Comparison of ENCODE assay signal across 16 mouse cellular contexts in genomic region chr19:44544372-44544771, GRCm38 (mm10). TPM values are rescaled to one million over a fixed set of nuclear protein-coding genes. Genes with fewer than 3 reads are reported as not detected.
A peak's percentile ranks its signal among the peaks of the same experiment; 100 is the strongest.
DNase-seq lines count a peak whose midpoint lies in the region; ATAC-seq and TF ChIP-seq lines count a peak whose summit lies in the region.
"Had no signal": no experiment of that assay in that cellular context is flagged by ENCODE, and none has a peak within 500 bp of the region (broad histone marks: within the 10 kb centered on the region; RNA-seq: fewer than 3 reads in every experiment).

No protein-coding gene starts in this region.

- H3K4me3 ChIP-seq in heart, postnatal 0 days (ENCODE audit: low read depth, low read length): 0 out of 2 replicates have a peak overlapping the region, but pooled peaks have one; percentile 56
- H3K4me3 ChIP-seq in embryonic facial prominence, embryonic 14.5 days (ENCODE audit: low read depth, low read length): no peak overlapping the region
- no peak overlapping the region for H3K4me3 ChIP-seq in liver, embryonic 14.5 days (ENCODE audit: insufficient read depth in 1 of 2, low read depth in 2 of 2, low read length in 2 of 2)
- H3K4me3 ChIP-seq: forebrain, embryonic 12.5 days; left cerebral cortex, adult 2 months had no signal

- no peak overlapping the region for H3K9ac ChIP-seq in heart, postnatal 0 days (replicated peaks; ENCODE audit: low read depth, low read length)
- no peak overlapping the region for H3K9ac ChIP-seq in embryonic facial prominence, embryonic 14.5 days (ENCODE audit: low read depth, low read length)
- H3K9ac ChIP-seq in liver, embryonic 14.5 days (replicated peaks): no peak overlapping the region
- H3K9ac ChIP-seq: forebrain, embryonic 12.5 days had no signal

- WGBS in heart, postnatal 0 days: 64% methylated on average over 10 of the region's 10 CpGs
- WGBS in embryonic facial prominence, embryonic 14.5 days: 53% methylated on average over 10 of the region's 10 CpGs
- WGBS in liver, embryonic 14.5 days (ENCODE audit: insufficient replicate concordance): 57% methylated on average over 10 of the region's 10 CpGs

- ATAC-seq in heart, postnatal 0 days (ENCODE audit: insufficient read depth, low read depth): no peak
- peak; percentile 6; the same call in 1 of the 2 replicates for ATAC-seq in common myeloid progenitor, adult 5-6 weeks (replicated peaks; ENCODE audit: low read depth, poor library complexity, severe bottlenecking)
- ATAC-seq in embryonic facial prominence, embryonic 14.5 days (ENCODE audit: low read depth): no peak
- no peak for ATAC-seq in liver, embryonic 14.5 days (ENCODE audit: insufficient read depth)
- ATAC-seq: midbrain, embryonic 16.5 days had no signal

- no peak for DNase-seq in heart, postnatal 0 days (ENCODE audit: low spot score)
- DNase-seq in heart, postnatal 4 days: no peak
- no peak for DNase-seq in embryonic facial prominence, embryonic 14.5 days (ENCODE audit: low spot score)
- DNase-seq in liver, embryonic 14.5 days (ENCODE audit: low read depth in 3 of 3, low spot score in 3 of 3): no peak
- DNase-seq in ovary, adult 18-20 months (ENCODE audit: low spot score): no peak
- no peak for DNase-seq in thymus, postnatal 25 days

- no peaks in the 10 kb centered on the region for H3K4me1 ChIP-seq in heart, postnatal 0 days (ENCODE audit: control insufficient read depth, insufficient read depth)
- no peaks in the 10 kb centered on the region for H3K4me1 ChIP-seq in embryonic facial prominence, embryonic 14.5 days (ENCODE audit: control insufficient read depth, insufficient read depth, low read length)
- no peaks in the 10 kb centered on the region for H3K4me1 ChIP-seq in liver, embryonic 14.5 days (replicated peaks; ENCODE audit: control insufficient read depth in 2 of 2, insufficient read depth in 2 of 2, low read length in 1 of 2)

- TF ChIP-seq CTCF in heart, postnatal 0 days (IDR thresholded peaks at IDR 0.05; ENCODE audit: low read depth): no peak
- TF ChIP-seq CTCF in liver, embryonic 14.5 days (IDR thresholded peaks at IDR 0.05; ENCODE audit: low read depth): no peak

- H3K27me3 ChIP-seq in heart, postnatal 0 days (ENCODE audit: control insufficient read depth, insufficient read depth, low read length): no peaks in the 10 kb centered on the region
- H3K27me3 ChIP-seq in embryonic facial prominence, embryonic 14.5 days (replicated peaks; ENCODE audit: control insufficient read depth, insufficient read depth, low read length): peaks cover 17% of the 10 kb centered on the region
- H3K27me3 ChIP-seq in liver, embryonic 14.5 days (ENCODE audit: control insufficient read depth, insufficient read depth, low read length): no peaks in the 10 kb centered on the region

- H3K27ac ChIP-seq in heart, postnatal 0 days (ENCODE audit: low read depth): no peak overlapping the region
- no peak overlapping the region for H3K27ac ChIP-seq in embryonic facial prominence, embryonic 14.5 days (replicated peaks; ENCODE audit: low read depth, low read length)
- no peak overlapping the region for H3K27ac ChIP-seq in liver, embryonic 14.5 days
- H3K27ac ChIP-seq: forebrain, embryonic 12.5 days; layer of hippocampus, adult 2 months; left cerebral cortex, adult 2 months had no signal

- TF ChIP-seq EP300 in heart, postnatal 0 days (IDR thresholded peaks at IDR 0.05; ENCODE audit: low read depth): no peak
- no peak for TF ChIP-seq EP300 in liver, embryonic 14.5 days (IDR thresholded peaks at IDR 0.05; ENCODE audit: low read depth)

- 0 out of 2 replicates have a peak, but pooled peaks cover 9% of the 10 kb centered on the region for H3K9me3 ChIP-seq in heart, postnatal 0 days (replicated peaks; ENCODE audit: control insufficient read depth, low read length)
- H3K9me3 ChIP-seq in embryonic facial prominence, embryonic 14.5 days (ENCODE audit: control insufficient read depth, low read length): no peaks in the 10 kb centered on the region
- no peaks in the 10 kb centered on the region for H3K9me3 ChIP-seq in liver, embryonic 14.5 days (ENCODE audit: control insufficient read depth, low read length)

- peaks cover 19% of the 10 kb centered on the region for H3K36me3 ChIP-seq in heart, postnatal 0 days (replicated peaks; ENCODE audit: control insufficient read depth, insufficient read depth, low read length)
- H3K36me3 ChIP-seq in embryonic facial prominence, embryonic 14.5 days (ENCODE audit: control insufficient read depth, insufficient read depth, low read length): peaks cover 17% of the 10 kb centered on the region
- peaks cover 5% of the 10 kb centered on the region for H3K36me3 ChIP-seq in liver, embryonic 14.5 days (replicated peaks; ENCODE audit: control insufficient read depth, insufficient read depth, low read depth)

- H3K4me2 ChIP-seq in heart, postnatal 0 days (ENCODE audit: low read depth, low read length): 0 out of 2 replicates have a peak overlapping the region, but pooled peaks have one; percentile 89
- peak overlapping the region; percentile 72; the same call in 1 of the 2 replicates for H3K4me2 ChIP-seq in embryonic facial prominence, embryonic 14.5 days (ENCODE audit: low read depth, low read length)
- H3K4me2 ChIP-seq in liver, embryonic 14.5 days (ENCODE audit: low read depth): peak overlapping the region; percentile 88

RNA-seq across cellular contexts. Expression of gene Sec31b, which starts 1.3 kb away (rescaled TPM):
- 4.2 and 5.5 TPM in 2 replicates for total RNA-seq in heart, postnatal 0 days (2014; rRNA removed; ENCODE audit: low replicate concordance)
- polyA plus RNA-seq in heart, postnatal 0 days (2015; fragmentation: Nextera tagmentation; extraction: Ambion mirVana): 1.6 and 1.8 TPM in 2 replicates
- total RNA-seq in heart, postnatal 4 days (2021): 1 to 10 TPM; 3.9 to 4.2 TPM
- total RNA-seq in common myeloid progenitor, adult 5-6 weeks (2017): 0.24 and 2.6 TPM in 2 replicates
- 0.33 and 0.46 TPM in 2 replicates for polyA plus RNA-seq in embryonic facial prominence, embryonic 14.5 days (2014; fragmentation: Nextera tagmentation; extraction: Ambion mirVana)
- 0.46 and 0.48 TPM in 2 replicates for polyA plus RNA-seq in liver, embryonic 14.5 days (2012; rRNA removed)
- polyA plus RNA-seq in liver, embryonic 14.5 days (2014; fragmentation: Nextera tagmentation; extraction: Ambion mirVana): 0.11 and 0.20 TPM in 2 replicates

RNA-seq across cellular contexts. Expression of gene Gm20538, which starts 8.3 kb away (rescaled TPM):
- not detected in 2 replicates for total RNA-seq in heart, postnatal 0 days (2014; rRNA removed; ENCODE audit: low replicate concordance)
- not detected in 2 replicates for polyA plus RNA-seq in heart, postnatal 0 days (2015; fragmentation: Nextera tagmentation; extraction: Ambion mirVana)
- total RNA-seq in heart, postnatal 4 days (2021): not detected
- not detected in 2 replicates for total RNA-seq in common myeloid progenitor, adult 5-6 weeks (2017)
- polyA plus RNA-seq in embryonic facial prominence, embryonic 14.5 days (2014; fragmentation: Nextera tagmentation; extraction: Ambion mirVana): not detected in 2 replicates
- polyA plus RNA-seq in liver, embryonic 14.5 days (2012; rRNA removed): not detected in 2 replicates
- polyA plus RNA-seq in liver, embryonic 14.5 days (2014; fragmentation: Nextera tagmentation; extraction: Ambion mirVana): not detected in 2 replicates
- total RNA-seq: adrenal gland, postnatal 25 days; layer of hippocampus, adult 2 months; left cerebral cortex, adult 2 months; liver, adult 2 months; megakaryocyte progenitor cell, adult 5-6 weeks had no signal
- polyA plus RNA-seq: embryonic facial prominence, embryonic 11.5 days; forebrain, embryonic 12.5 days; liver, adult 2 months; midbrain, embryonic 16.5 days; neural tube, embryonic 14.5 days had no signal

RNA-seq across cellular contexts. Expression of gene Ndufb8, which starts 10.9 kb away (rescaled TPM):
- 1,695 and 1,852 TPM in 2 replicates for total RNA-seq in heart, postnatal 0 days (2014; rRNA removed; ENCODE audit: low replicate concordance)
- polyA plus RNA-seq in heart, postnatal 0 days (2015; fragmentation: Nextera tagmentation; extraction: Ambion mirVana): 2,183 and 2,286 TPM in 2 replicates
- total RNA-seq in heart, postnatal 4 days (2021): 1,000 to 10,000 TPM; 1,200 to 1,283 TPM
- 191 and 244 TPM in 2 replicates for total RNA-seq in common myeloid progenitor, adult 5-6 weeks (2017)
- polyA plus RNA-seq in embryonic facial prominence, embryonic 14.5 days (2014; fragmentation: Nextera tagmentation; extraction: Ambion mirVana): 503 and 510 TPM in 2 replicates
- 209 and 212 TPM in 2 replicates for polyA plus RNA-seq in liver, embryonic 14.5 days (2012; rRNA removed)
- polyA plus RNA-seq in liver, embryonic 14.5 days (2014; fragmentation: Nextera tagmentation; extraction: Ambion mirVana): 347 and 349 TPM in 2 replicates

RNA-seq across cellular contexts. Expression of gene Hif1an, which starts 18.3 kb away (rescaled TPM):
- total RNA-seq in heart, postnatal 0 days (2014; rRNA removed; ENCODE audit: low replicate concordance): 10.5 and 16.9 TPM in 2 replicates
- 14.4 and 15.9 TPM in 2 replicates for polyA plus RNA-seq in heart, postnatal 0 days (2015; fragmentation: Nextera tagmentation; extraction: Ambion mirVana)
- 10 to 100 TPM; 43.7 to 44.5 TPM for total RNA-seq in heart, postnatal 4 days (2021)
- total RNA-seq in common myeloid progenitor, adult 5-6 weeks (2017): 11.3 and 14.7 TPM in 2 replicates
- polyA plus RNA-seq in embryonic facial prominence, embryonic 14.5 days (2014; fragmentation: Nextera tagmentation; extraction: Ambion mirVana): 23.6 and 23.7 TPM in 2 replicates
- polyA plus RNA-seq in liver, embryonic 14.5 days (2012; rRNA removed): 5.7 and 6.6 TPM in 2 replicates
- polyA plus RNA-seq in liver, embryonic 14.5 days (2014; fragmentation: Nextera tagmentation; extraction: Ambion mirVana): 6.5 and 7.2 TPM in 2 replicates

RNA-seq across cellular contexts. Expression of gene Wnt8b, which starts 51.1 kb away (rescaled TPM):
- total RNA-seq in heart, postnatal 0 days (2014; rRNA removed; ENCODE audit: low replicate concordance): 0.27 TPM in 1 of 2 replicates, not detected in the other
- polyA plus RNA-seq in heart, postnatal 0 days (2015; fragmentation: Nextera tagmentation; extraction: Ambion mirVana): not detected in 2 replicates
- not detected for total RNA-seq in heart, postnatal 4 days (2021)
- not detected in 2 replicates for total RNA-seq in common myeloid progenitor, adult 5-6 weeks (2017)
- polyA plus RNA-seq in embryonic facial prominence, embryonic 14.5 days (2014; fragmentation: Nextera tagmentation; extraction: Ambion mirVana): 0.14 and 0.34 TPM in 2 replicates
- polyA plus RNA-seq in liver, embryonic 14.5 days (2012; rRNA removed): not detected in 2 replicates
- not detected in 2 replicates for polyA plus RNA-seq in liver, embryonic 14.5 days (2014; fragmentation: Nextera tagmentation; extraction: Ambion mirVana)
- total RNA-seq: left cerebral cortex, adult 2 months; liver, adult 2 months; megakaryocyte progenitor cell, adult 5-6 weeks had no signal
- polyA plus RNA-seq: liver, adult 2 months had no signal
